Mouse (Mus musculus): ENCODE results near the gene Gon4l. TPM values are rescaled to one million over a fixed set of nuclear protein-coding genes. Genes with fewer than 3 reads are reported as not detected.
"Not testable (repeated sequence)": the region's sequence is repeated elsewhere in the genome, so short reads cannot be mapped to it uniquely, and the experiment has no call there.

Gon4l gene
- total RNA-seq (2012; rRNA removed): 34.3 and 35.0 TPM in 2 replicates
- polyA plus RNA-seq (2012; ENCODE audit: insufficient read depth in 1 of 2, insufficient read length in 2 of 2, low read depth in 1 of 2, low replicate concordance in 2 of 2, missing spikeins in 1 of 2): 10 to 100 TPM; 33.8 to 52.2 TPM

GRCm38 (mm10) chr3:88834951-88835491 lies at the start of gene Gon4l:
Gon4l (plus strand) TSS chr3:88835231.
- Histone ChIP-seq H3K9ac (ENCODE audit: control insufficient read depth, low read depth, low read length, poor library complexity, severe bottlenecking) (peak within 1 kb of the TSS; percentile 62), H3K27ac (ENCODE audit: control insufficient read depth, low read depth, low read length) (peak within 1 kb of the TSS; percentile 41), H3K4me3 (ENCODE audit: control insufficient read depth in 1 of 2, insufficient read depth in 1 of 2, low read depth in 2 of 2, low read length in 2 of 2) (peak within 1 kb of the TSS; percentile 47 to 61), H3K79me2 (ENCODE audit: control insufficient read depth, insufficient read depth, low read length, poor library complexity) (peaks cover 12% of the 10 kb centered on the region)
- not testable (repeated sequence) for H3K36me3 ChIP-seq (ENCODE audit: control insufficient read depth in 1 of 2, insufficient read depth in 2 of 2, low read length in 2 of 2); H3K4me1 ChIP-seq (ENCODE audit: control insufficient read depth in 1 of 2, insufficient read depth in 2 of 2, low read length in 2 of 2); H3K9me3 ChIP-seq (replicated peaks; ENCODE audit: insufficient read depth, low read length); H3K27me3 ChIP-seq (ENCODE audit: control insufficient read depth in 1 of 2, insufficient read depth in 2 of 2, low read length in 2 of 2)
- DNase-seq (ENCODE audit: low read depth, low spot score): peak; percentile 25

GRCm38 (mm10) chr3:88786323-88786722 lies 48.7 kb upstream of the Gon4l start:
- H3K9ac ChIP-seq (ENCODE audit: control insufficient read depth, low read depth, low read length, poor library complexity, severe bottlenecking); H3K9me3 ChIP-seq (replicated peaks; ENCODE audit: insufficient read depth, low read length); DNase-seq (ENCODE audit: low read depth, low spot score); H3K4me3 ChIP-seq (ENCODE audit: control insufficient read depth in 1 of 2, insufficient read depth in 1 of 2, low read depth in 2 of 2, low read length in 2 of 2); H3K4me1 ChIP-seq (ENCODE audit: control insufficient read depth in 1 of 2, insufficient read depth in 2 of 2, low read length in 2 of 2); H3K27me3 ChIP-seq (ENCODE audit: control insufficient read depth in 1 of 2, insufficient read depth in 2 of 2, low read length in 2 of 2); H3K27ac ChIP-seq (ENCODE audit: control insufficient read depth, low read depth, low read length); H3K79me2 ChIP-seq (ENCODE audit: control insufficient read depth, insufficient read depth, low read length, poor library complexity); H3K36me3 ChIP-seq (ENCODE audit: control insufficient read depth in 1 of 2, insufficient read depth in 2 of 2, low read length in 2 of 2): not testable (repeated sequence)

GRCm38 (mm10) chr3:88786805-88787204 lies 48.2 kb upstream of the Gon4l start:
- DNase-seq (ENCODE audit: low read depth, low spot score); H3K27ac ChIP-seq (ENCODE audit: control insufficient read depth, low read depth, low read length); H3K79me2 ChIP-seq (ENCODE audit: control insufficient read depth, insufficient read depth, low read length, poor library complexity); H3K4me1 ChIP-seq (ENCODE audit: control insufficient read depth in 1 of 2, insufficient read depth in 2 of 2, low read length in 2 of 2); H3K9ac ChIP-seq (ENCODE audit: control insufficient read depth, low read depth, low read length, poor library complexity, severe bottlenecking); H3K36me3 ChIP-seq (ENCODE audit: control insufficient read depth in 1 of 2, insufficient read depth in 2 of 2, low read length in 2 of 2); H3K4me3 ChIP-seq (ENCODE audit: control insufficient read depth in 1 of 2, insufficient read depth in 1 of 2, low read depth in 2 of 2, low read length in 2 of 2); H3K9me3 ChIP-seq (replicated peaks; ENCODE audit: insufficient read depth, low read length); H3K27me3 ChIP-seq (ENCODE audit: control insufficient read depth in 1 of 2, insufficient read depth in 2 of 2, low read length in 2 of 2): not testable (repeated sequence)

GRCm38 (mm10) chr3:88788033-88788432 lies 47.0 kb upstream of the Gon4l start:
- H3K4me3 ChIP-seq (ENCODE audit: control insufficient read depth in 1 of 2, insufficient read depth in 1 of 2, low read depth in 2 of 2, low read length in 2 of 2); H3K27me3 ChIP-seq (ENCODE audit: control insufficient read depth in 1 of 2, insufficient read depth in 2 of 2, low read length in 2 of 2); DNase-seq (ENCODE audit: low read depth, low spot score); H3K36me3 ChIP-seq (ENCODE audit: control insufficient read depth in 1 of 2, insufficient read depth in 2 of 2, low read length in 2 of 2); H3K79me2 ChIP-seq (ENCODE audit: control insufficient read depth, insufficient read depth, low read length, poor library complexity); H3K9me3 ChIP-seq (replicated peaks; ENCODE audit: insufficient read depth, low read length); H3K27ac ChIP-seq (ENCODE audit: control insufficient read depth, low read depth, low read length); H3K9ac ChIP-seq (ENCODE audit: control insufficient read depth, low read depth, low read length, poor library complexity, severe bottlenecking); H3K4me1 ChIP-seq (ENCODE audit: control insufficient read depth in 1 of 2, insufficient read depth in 2 of 2, low read length in 2 of 2): not testable (repeated sequence)

- not testable (repeated sequence) for H3K36me3 ChIP-seq (ENCODE audit: control insufficient read depth in 1 of 2, insufficient read depth in 2 of 2, low read length in 2 of 2); H3K27me3 ChIP-seq (ENCODE audit: control insufficient read depth in 1 of 2, insufficient read depth in 2 of 2, low read length in 2 of 2); H3K4me3 ChIP-seq (ENCODE audit: control insufficient read depth in 1 of 2, insufficient read depth in 1 of 2, low read depth in 2 of 2, low read length in 2 of 2); H3K9ac ChIP-seq (ENCODE audit: control insufficient read depth, low read depth, low read length, poor library complexity, severe bottlenecking); H3K79me2 ChIP-seq (ENCODE audit: control insufficient read depth, insufficient read depth, low read length, poor library complexity); H3K9me3 ChIP-seq (replicated peaks; ENCODE audit: insufficient read depth, low read length); H3K27ac ChIP-seq (ENCODE audit: control insufficient read depth, low read depth, low read length); H3K4me1 ChIP-seq (ENCODE audit: control insufficient read depth in 1 of 2, insufficient read depth in 2 of 2, low read length in 2 of 2)
- DNase-seq (ENCODE audit: low read depth, low spot score): peak; percentile 1
These were observed 37.5 kb upstream of the Gon4l start for GRCm38 (mm10) chr3:88797507-88797906.

Measured in MEL (cell line).